Mouse (Mus musculus) embryonic facial prominence, embryonic 12.5 days (tissue): ENCODE results near the gene Gramd1b. TPM values are rescaled to one million over a fixed set of nuclear protein-coding genes. Genes with fewer than 3 reads are reported as not detected.
A peak's percentile ranks its signal among the peaks of the same experiment; 100 is the strongest.

ENCODE experiments used
- ATAC-seq: fragments of 200-750 bp; cut with Nextera tagmentation; 2 replicates; pipeline ENCODE4 v1.8.0; 2017; ENCODE audit not compliant: insufficient number of reproducible peaks, insufficient read depth, low FRiP score, low TSS enrichment
- H3K27ac ChIP-seq: fragments of 300-500 bp; sonication (generic); 2 replicates; pipeline ENCODE4 v1.5.1; 2016; ENCODE audit warnings: mild to moderate bottlenecking
- H3K27me3 ChIP-seq: fragments of 300-500 bp; sonication (generic); 2 replicates; pipeline ENCODE4 v1.6.1; 2016; ENCODE audit warnings: mild to moderate bottlenecking, moderate library complexity
- H3K36me3 ChIP-seq: fragments of 300-500 bp; sonication (generic); 2 replicates; pipeline ENCODE4 v1.6.1; 2016; ENCODE audit warnings: mild to moderate bottlenecking
- H3K4me1 ChIP-seq: fragments of 300-500 bp; sonication (generic); 2 replicates; pipeline ENCODE4 v1.6.1; 2016
- H3K4me2 ChIP-seq: fragments of 300-500 bp; sonication (generic); replicated peaks from 2 replicates; pipeline ENCODE4 v1.6.1; 2016; ENCODE audit warnings: mild to moderate bottlenecking, moderate library complexity
- H3K4me3 ChIP-seq: fragments of 300-500 bp; sonication (generic); 2 replicates; pipeline ENCODE4 v1.5.1; 2016; ENCODE audit warnings: mild to moderate bottlenecking
- H3K9ac ChIP-seq: fragments of 300-500 bp; sonication (generic); 2 replicates; pipeline ENCODE4 v1.6.1; 2016; ENCODE audit warnings: mild to moderate bottlenecking, moderate library complexity
- H3K9me3 ChIP-seq: fragments of 300-500 bp; sonication (generic); 2 replicates; pipeline ENCODE4 v1.6.1; 2016; ENCODE audit warnings: mild to moderate bottlenecking, moderate library complexity
- WGBS: fragments of 180-500 bp; shearing (Covaris S2); methylation state at CpG from one replicate; pipeline ENCODE4 v1.1.7; 2016; 5-methylcytosine and 5-hydroxymethylcytosine counted together
- polyA plus RNA-seq: library from polyadenylated mRNA; unstranded; fragments of >200 nt; fragmentation: Nextera tagmentation; extraction: Ambion mirVana; gene quantifications from 2 replicates; pipeline ENCODE4 v1.2.1, GENCODE M21; 2016

Gramd1b gene
- polyA plus RNA-seq, 1 experiment from 2014 or later, result 5.0 TPM

DNA sequence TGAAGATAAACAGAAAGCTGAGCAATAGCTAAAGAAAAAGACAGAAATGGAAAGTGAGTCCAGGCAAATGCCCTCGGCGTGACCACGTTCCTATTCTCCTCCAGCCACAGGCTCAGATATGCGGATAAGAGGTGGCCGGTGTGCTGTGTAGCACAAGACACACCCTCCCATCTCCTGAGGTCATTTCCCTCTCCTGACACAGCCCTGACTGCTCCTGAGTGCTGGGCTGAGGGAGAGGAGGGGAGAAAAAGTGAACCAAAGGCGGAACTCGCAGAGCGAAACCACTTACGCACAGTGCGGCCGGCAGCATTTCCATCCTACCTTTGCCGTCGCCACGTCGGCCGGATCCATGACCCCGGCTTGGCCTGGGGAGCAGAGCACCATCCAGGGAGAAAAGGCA is 139.8 kb downstream of the Gramd1b start:
- 64% methylated on average over 17 of the region's 17 CpGs for WGBS
- Histone ChIP-seq H3K9me3 (no peaks in the 10 kb centered on the region), H3K9ac (no peak overlapping the region; the same call in 1 of the 2 replicates), H3K27me3 (no peaks in the 10 kb centered on the region; the same call in 1 of the 2 replicates), H3K4me3 (0 out of 2 replicates have a peak overlapping the region, but pooled peaks have one; percentile 4), H3K4me1 (peaks cover 21% of the 10 kb centered on the region), H3K27ac (no peak overlapping the region), H3K36me3 (no peaks in the 10 kb centered on the region), H3K4me2 (peak overlapping the region; percentile 45)
- ATAC-seq, result no peak

DNA sequence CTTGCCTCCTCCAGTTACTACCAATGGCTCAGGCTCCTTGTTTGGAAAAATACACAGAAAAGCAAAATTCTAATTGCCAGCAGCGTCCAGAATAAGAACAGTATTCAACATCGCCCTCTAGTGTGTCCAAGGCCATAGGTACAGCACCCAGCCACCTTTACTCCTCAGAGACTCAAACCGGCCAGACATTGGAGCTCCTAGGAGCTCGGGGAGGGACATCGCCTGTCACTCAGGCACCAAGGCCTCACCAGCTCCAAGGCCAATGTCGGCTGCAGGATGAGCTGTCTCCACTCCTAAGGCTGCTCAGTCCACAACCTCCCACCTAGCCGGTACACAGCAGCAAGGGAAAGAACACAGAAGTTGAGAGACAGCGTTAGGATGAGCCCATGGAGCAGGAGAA is 140.3 kb downstream of the Gramd1b start:
- Histone ChIP-seq H3K9me3 (no peaks in the 10 kb centered on the region), H3K9ac (no peak overlapping the region), H3K36me3 (no peaks in the 10 kb centered on the region), H3K4me3 (0 out of 2 replicates have a peak overlapping the region, but pooled peaks have one; percentile 4), H3K4me1 (peaks cover 21% of the 10 kb centered on the region), H3K27me3 (no peaks in the 10 kb centered on the region; the same call in 1 of the 2 replicates), H3K27ac (no peak overlapping the region), H3K4me2 (no peak overlapping the region; the same call in 1 of the 2 replicates)
- 35% methylated on average over 8 of the region's 8 CpGs for WGBS
- ATAC-seq, result 0 out of 2 replicates have a peak, but pooled peaks have one; percentile 35

DNA sequence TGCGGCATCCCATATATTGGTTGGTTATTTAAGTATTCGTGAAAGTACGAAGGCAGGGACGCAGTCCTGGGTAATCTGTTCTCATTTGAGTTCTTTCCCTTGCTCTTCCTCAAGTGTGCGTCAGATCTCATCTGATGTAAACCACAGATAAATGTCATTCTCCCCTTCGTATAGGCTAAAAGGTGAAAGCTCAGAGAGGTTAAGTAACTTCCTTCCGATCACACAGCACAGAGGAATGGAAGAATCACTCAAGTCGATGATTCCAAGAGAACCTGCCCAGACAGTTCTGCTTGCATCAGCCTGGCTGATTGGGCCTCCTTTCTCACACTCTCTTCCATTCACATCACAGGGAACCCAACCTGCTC is 140.8 kb downstream of the Gramd1b start:
- no peaks in the 10 kb centered on the region; the same call in 1 of the 2 replicates for H3K27me3 ChIP-seq
- no peaks in the 10 kb centered on the region for H3K9me3 ChIP-seq
- WGBS, result 92% methylated on average over 8 of the region's 8 CpGs
- H3K36me3 ChIP-seq, result no peaks in the 10 kb centered on the region
- no peak overlapping the region for H3K4me2 ChIP-seq
- no peak for ATAC-seq
- no peak overlapping the region for H3K4me3 ChIP-seq
- H3K4me1 ChIP-seq, result peaks cover 21% of the 10 kb centered on the region
- no peak overlapping the region for H3K9ac ChIP-seq
- H3K27ac ChIP-seq, result no peak overlapping the region

DNA sequence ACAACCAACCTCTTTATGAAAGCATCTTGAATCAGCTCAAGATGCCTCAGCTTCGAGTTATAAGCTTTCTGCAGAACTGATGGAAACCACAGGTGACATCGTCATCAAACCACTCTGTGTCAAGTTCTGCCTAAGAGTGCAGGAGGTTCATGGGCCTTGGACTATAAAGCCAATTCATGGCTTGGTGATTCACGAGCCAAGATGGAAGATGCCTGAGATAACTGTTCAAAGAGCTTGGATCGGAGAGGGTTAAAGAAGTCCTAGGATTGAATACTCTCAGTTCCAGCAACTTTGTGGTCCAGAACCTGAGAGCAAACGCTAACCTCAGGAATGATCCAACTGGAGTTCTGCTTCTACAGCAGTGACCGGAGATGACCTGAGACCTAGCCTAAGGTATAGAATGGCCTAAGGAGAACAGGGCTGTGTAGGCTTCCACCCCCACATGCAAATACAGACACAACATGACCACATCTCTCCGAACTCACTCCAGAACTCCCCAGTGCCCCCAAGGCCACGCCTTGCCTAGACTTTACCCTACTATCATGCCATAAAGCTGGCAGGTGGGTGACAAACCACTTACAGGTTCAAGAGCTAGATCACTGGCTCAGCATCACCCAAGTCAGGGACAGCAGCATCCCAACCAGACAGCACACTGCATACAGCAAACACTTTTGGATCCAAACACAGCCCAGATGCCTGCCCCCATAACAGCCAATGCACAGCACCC is 141.4 kb downstream of the Gramd1b start:
- no peaks in the 10 kb centered on the region for H3K36me3 ChIP-seq
- ATAC-seq, result no peak
- peaks cover 21% of the 10 kb centered on the region for H3K4me1 ChIP-seq
- WGBS, result 88% methylated on average over 8 of the region's 8 CpGs
- no peak overlapping the region for H3K9ac ChIP-seq
- no peaks in the 10 kb centered on the region; the same call in 1 of the 2 replicates for H3K27me3 ChIP-seq
- no peak overlapping the region for H3K27ac ChIP-seq
- no peaks in the 10 kb centered on the region for H3K9me3 ChIP-seq
- no peak overlapping the region for H3K4me3 ChIP-seq
- no peak overlapping the region for H3K4me2 ChIP-seq

DNA sequence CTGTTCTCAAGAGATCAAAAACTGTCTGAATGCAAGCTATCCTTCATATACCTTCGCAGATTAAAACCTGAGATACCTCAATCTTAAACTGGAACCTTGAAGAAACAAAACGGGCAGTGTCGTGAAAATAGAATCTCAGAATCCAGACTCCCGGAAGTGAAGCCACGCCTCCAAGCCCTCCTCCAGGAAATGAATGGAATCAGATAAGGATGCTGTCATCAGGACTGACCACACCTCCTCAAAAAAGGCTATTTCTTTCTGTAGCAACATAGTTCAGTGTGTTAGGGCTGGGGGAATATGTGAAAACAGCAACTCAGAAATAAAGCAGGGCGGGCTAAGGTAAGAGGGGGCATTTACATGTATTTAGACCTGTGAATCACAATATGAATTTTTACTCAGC is 142.0 kb downstream of the Gramd1b start:
- H3K36me3 ChIP-seq, result no peaks in the 10 kb centered on the region
- no peak overlapping the region for H3K9ac ChIP-seq
- no peak overlapping the region for H3K4me2 ChIP-seq
- no peak overlapping the region for H3K27ac ChIP-seq
- H3K27me3 ChIP-seq, result no peaks in the 10 kb centered on the region; the same call in 1 of the 2 replicates
- ATAC-seq, result no peak
- H3K4me3 ChIP-seq, result no peak overlapping the region
- WGBS, result 74% methylated on average over 6 of the region's 6 CpGs
- H3K9me3 ChIP-seq, result no peaks in the 10 kb centered on the region
- peaks cover 21% of the 10 kb centered on the region for H3K4me1 ChIP-seq

DNA sequence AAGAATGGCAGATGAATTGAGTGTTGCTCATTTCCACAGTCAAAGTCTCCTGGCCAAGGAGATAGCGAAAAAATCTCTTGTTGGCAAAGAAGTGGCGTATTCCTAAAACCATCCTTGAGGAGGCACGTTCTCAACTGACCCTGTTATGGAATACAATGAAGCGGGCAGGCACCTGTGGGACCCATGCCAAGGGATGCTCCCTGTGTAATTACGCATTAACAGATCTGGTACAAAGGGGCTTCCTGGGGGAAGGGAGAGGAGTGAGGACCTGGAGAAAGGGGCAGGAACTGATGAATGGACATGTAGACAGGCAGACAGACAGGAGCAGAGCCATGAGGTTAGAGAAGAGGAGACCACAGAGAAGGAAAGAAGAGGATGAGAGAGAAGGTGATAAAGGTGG is 146.4 kb downstream of the Gramd1b start:
- Histone ChIP-seq H3K9ac (no peak overlapping the region), H3K4me3 (no peak overlapping the region), H3K4me1 (0 out of 2 replicates have a peak, but pooled peaks cover 2% of the 10 kb centered on the region), H3K36me3 (no peaks in the 10 kb centered on the region), H3K4me2 (no peak overlapping the region), H3K27ac (no peak overlapping the region), H3K9me3 (no peaks in the 10 kb centered on the region), H3K27me3 (no peaks in the 10 kb centered on the region)
- WGBS, result 92% methylated on average over 5 of the region's 5 CpGs
- no peak for ATAC-seq

DNA sequence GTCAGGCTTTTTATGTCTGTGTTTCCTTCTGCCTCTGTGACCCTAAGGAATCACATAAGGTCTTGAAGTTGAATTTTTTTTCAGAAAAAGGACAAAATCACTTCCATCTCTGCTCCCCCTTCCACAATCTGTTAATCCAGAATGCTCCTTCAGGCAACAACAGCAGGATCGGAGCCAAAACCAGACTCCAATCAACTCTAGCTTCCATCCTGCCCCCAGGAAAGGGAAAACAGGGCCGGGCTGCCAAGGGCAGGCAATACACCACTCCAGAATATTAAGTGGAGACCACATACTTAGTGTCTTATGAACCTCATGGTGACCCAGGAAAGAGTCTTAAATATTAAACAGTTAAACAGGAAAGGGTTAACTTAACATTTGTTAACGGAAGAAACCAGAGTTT is 148.7 kb downstream of the Gramd1b start:
- H3K27me3 ChIP-seq, result no peaks in the 10 kb centered on the region
- WGBS, result 65% methylated on average over 3 of the region's 3 CpGs
- no peaks in the 10 kb centered on the region for H3K36me3 ChIP-seq
- H3K4me1 ChIP-seq, result 0 out of 2 replicates have a peak, but pooled peaks cover 2% of the 10 kb centered on the region
- H3K27ac ChIP-seq, result no peak overlapping the region
- no peak overlapping the region for H3K4me3 ChIP-seq
- no peak overlapping the region for H3K9ac ChIP-seq
- ATAC-seq, result no peak
- no peak overlapping the region for H3K4me2 ChIP-seq
- no peaks in the 10 kb centered on the region for H3K9me3 ChIP-seq

DNA sequence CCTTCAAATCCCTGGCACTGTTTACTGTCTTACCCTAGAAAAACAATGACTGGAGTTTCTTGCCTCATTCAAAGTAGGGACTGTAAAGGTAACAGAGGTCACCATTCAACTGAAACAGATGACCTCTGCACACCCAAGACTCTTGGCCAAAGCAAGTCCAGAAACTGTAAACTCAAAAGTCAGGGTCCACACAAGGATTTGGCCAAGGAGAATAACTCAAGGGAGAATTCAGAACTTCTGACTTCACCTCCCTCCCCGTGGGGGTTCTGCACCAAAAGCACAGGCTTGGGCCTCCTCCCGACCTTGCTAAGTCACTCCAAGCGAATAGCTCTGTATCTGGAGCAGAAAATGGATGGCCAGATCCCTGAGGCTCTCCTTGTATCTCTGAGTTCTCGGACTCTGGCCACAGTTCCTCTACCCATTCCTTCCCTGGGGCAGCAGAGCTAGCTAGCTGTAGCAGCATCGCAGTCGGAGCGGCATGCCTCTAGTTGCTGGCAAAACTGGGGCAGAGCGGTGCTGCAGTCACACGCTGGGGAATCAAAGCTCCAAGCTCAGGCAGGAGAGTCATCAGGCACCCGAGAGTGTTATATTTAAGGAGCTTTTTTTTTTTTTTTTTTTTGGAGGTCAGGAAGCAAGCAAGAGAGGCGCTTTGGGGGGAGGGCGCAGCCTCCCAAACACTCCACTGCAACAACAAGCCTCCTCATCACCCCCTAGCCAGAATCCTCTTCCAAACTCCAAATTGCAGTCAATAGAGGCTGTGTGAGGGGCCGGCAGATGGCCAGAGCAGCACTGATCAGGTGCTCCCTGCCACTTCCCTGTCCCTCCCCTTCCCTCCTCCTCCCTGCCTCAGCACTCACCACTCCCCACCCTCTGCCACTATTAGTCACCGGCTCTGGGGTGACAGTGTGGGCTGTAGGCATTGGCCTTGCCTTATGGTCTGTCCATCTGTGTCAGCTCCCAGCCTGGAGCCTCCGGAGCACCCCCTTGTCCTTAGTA is 149.5 kb downstream of the Gramd1b start:
- Histone ChIP-seq H3K4me1 (peaks cover 2% of the 10 kb centered on the region; the same call in 1 of the 2 replicates), H3K4me3 (no peak overlapping the region), H3K27ac (no peak overlapping the region), H3K9me3 (no peaks in the 10 kb centered on the region), H3K9ac (no peak overlapping the region), H3K4me2 (no peak overlapping the region), H3K27me3 (no peaks in the 10 kb centered on the region), H3K36me3 (no peaks in the 10 kb centered on the region)
- ATAC-seq, result 0 out of 2 replicates have a peak, but pooled peaks have one; percentile 28
- WGBS, result 17% methylated on average over 13 of the region's 15 CpGs

DNA sequence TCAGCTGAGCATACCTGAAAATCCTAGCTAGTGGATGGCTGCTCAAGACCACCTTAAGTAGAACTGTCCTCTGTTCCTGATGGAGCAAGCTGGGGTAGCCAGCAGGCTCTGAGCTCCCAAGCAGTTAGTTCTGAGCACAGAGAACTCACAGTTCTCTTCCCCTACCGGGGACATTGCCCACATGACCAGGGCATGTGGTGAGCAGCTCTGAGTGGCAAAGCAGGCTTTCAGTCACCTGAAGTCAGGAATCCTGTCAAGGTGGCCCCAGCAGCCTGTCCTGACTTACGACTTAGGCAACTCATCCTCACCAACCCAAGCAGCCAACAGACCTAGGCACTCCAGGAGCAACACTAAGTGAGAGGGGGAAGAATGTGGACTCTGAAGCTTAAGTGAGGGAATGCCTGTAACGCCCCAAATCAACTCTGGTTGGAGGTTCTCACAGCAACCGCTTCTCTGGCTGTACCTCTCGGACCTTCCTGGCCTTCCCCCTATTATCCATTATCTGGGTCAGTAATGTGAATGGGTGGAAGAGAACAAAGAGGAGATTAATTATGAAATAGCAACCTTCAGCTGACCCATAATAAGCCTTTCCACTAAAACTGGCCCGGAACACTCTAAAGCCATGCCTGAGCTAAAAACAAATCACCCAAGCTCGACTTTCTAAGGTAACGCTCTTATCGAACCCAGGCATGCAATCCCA is 154.3 kb downstream of the Gramd1b start:
- Histone ChIP-seq H3K9ac (no peak overlapping the region), H3K4me2 (peak overlapping the region; percentile 44; the same call in 1 of the 2 replicates), H3K27ac (no peak overlapping the region), H3K27me3 (no peaks in the 10 kb centered on the region), H3K4me1 (peaks cover 23% of the 10 kb centered on the region), H3K36me3 (no peaks in the 10 kb centered on the region), H3K9me3 (no peaks in the 10 kb centered on the region), H3K4me3 (no peak overlapping the region)
- ATAC-seq, result no peak; the same call in 1 of the 2 replicates
- 60% methylated on average over 9 of the region's 9 CpGs for WGBS

GRCm38 (mm10) chr9:40376139-40376541 is 155.0 kb downstream of the Gramd1b start:
- ATAC-seq, result 0 out of 2 replicates have a peak, but pooled peaks have one; percentile 48
- no peak overlapping the region for H3K27ac ChIP-seq
- H3K4me3 ChIP-seq, result peak overlapping the region; percentile 18

DNA sequence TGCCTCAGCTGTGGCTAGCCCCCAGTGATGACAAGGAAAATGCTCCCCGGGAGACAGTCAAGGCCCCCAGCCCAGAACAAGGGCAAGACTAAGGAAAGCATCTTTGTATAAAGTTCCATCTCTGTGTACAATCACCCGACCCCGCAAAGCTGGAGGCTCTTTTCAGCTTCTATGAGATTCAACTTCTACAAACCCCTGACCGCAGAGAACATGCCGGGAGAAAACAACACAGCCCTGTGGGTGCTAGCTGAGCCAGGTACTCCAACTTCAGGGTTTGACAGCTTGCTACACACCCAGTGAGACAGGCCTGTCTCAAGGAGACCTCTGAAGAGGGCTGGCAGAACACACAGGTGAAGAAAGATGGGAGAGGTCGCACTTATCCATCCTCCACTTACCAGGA is 155.7 kb downstream of the Gramd1b start:
- no peaks in the 10 kb centered on the region for H3K36me3 ChIP-seq
- no peaks in the 10 kb centered on the region for H3K27me3 ChIP-seq
- no peak overlapping the region for H3K4me3 ChIP-seq
- H3K9me3 ChIP-seq, result no peaks in the 10 kb centered on the region
- ATAC-seq, result no peak
- no peak overlapping the region for H3K27ac ChIP-seq
- peaks cover 24% of the 10 kb centered on the region for H3K4me1 ChIP-seq
- no peak overlapping the region for H3K9ac ChIP-seq
- WGBS, result 48% methylated on average over 6 of the region's 6 CpGs
- peak overlapping the region; percentile 44 for H3K4me2 ChIP-seq

More at GRCm38 (mm10) chr9:40376139-40376541, 155.0 kb downstream of the Gramd1b start:
- Histone ChIP-seq H3K9ac (peak overlapping the region; percentile 15; the same call in 1 of the 2 replicates), H3K9me3 (no peaks in the 10 kb centered on the region), H3K4me2 (peak overlapping the region; percentile 44), H3K36me3 (no peaks in the 10 kb centered on the region), H3K27me3 (no peaks in the 10 kb centered on the region), H3K4me1 (peaks cover 24% of the 10 kb centered on the region)
- WGBS, result 8% methylated on average over 11 of the region's 11 CpGs
